Mouse (Mus musculus): ENCODE measurements at regions not wholly inside any gene's neighbourhood (a gene's known extent, or its start where the extent isn't known, plus 50 kb on each side); places are given as distances from the start of the nearest gene placed in this dataset.

- in situ Hi-C loops (cut with MseI, MboI) = loop anchor here in 1 of 2 experiments (10.0 kb wide), 1 partner anchor 110 kb away; no protein-coding TSS in a partner anchor
Measured at GRCm38 (mm10) chr14:76614682-76615081, 58.0 kb upstream of the Serp2 start.

GRCm38 (mm10) chr14:76613604-76614003, 56.9 kb upstream of the Serp2 start:
- in situ Hi-C loops (cut with MseI, MboI) = loop anchor here in 1 of 2 experiments (10.0 kb wide), 1 partner anchor 109 kb away; no protein-coding TSS in a partner anchor

DNA sequence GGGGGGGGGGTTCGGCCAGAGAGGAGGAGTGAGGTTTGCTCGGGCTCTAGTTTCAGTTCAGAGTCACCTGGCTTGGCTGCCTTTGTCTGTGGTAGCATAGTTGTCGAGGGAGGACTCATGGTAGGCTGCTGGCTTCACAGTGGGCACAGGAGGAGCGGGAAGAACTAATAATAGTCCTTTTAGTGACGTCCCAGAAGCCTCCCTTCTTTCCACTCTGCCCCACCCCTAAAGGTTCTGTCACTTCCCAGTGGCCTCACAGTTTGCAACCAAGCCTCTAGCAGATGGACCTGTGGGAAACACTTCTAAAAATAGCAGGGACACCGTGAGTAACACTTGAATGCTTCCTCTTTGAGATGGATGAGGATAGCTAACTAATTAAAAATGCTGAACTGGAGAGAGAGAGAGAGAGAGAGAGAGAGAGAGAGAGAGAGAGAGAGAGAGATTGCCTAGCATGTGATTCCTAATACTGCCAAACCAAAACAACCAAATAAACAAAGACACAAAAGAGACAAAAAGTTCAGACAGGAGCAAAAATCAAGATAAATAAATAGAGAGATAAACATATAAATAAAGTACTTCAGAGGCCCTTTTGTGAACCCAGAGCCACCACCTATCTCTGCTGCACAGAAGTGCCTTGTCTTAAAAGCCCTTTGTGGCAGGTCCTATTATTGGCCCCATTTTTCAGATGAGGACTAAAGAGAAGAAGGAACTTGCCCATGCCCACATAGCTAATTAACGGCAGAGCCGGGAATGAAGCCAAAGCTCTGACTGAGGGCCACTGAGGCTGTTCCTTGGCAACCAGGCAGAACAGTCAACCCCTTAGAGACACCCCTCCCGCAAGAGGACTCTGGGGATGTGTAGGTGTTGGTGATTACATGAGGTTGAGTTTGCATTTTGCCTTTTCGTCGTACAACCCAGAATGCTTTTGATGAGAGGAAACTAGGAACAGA, 54.0 kb upstream of the Serp2 start:
- in situ Hi-C loops (cut with MseI, MboI) = loop anchor here in 1 of 2 experiments (10.0 kb wide), 1 partner anchor 106 kb away; no protein-coding TSS in a partner anchor

All from mouse trophoblast stem cell (cell line).